21 mouse cellular contexts compared by ENCODE assay signal in the genomic region with DNA sequence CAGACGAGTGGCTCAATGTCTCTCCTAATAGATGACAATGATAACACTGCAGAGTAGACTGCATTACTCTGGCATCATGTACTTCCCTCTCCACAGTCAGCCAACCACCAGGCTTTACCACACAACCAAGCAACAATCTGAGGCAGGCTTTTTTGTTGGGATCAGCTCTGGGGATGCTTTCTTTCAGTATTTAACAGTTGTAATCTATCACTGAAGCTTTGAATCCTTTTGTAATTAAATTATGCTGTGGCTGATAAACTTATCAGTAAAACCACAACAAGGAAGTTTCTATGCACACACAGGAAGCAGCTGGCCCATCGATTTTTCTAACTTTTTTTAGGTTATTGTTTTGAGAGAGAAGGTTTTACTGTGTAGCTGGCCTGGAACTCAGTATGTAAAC. TPM values are rescaled to one million over a fixed set of nuclear protein-coding genes. Genes with fewer than 3 reads are reported as not detected.
A peak's percentile ranks its signal among the peaks of the same experiment; 100 is the strongest.
DNase-seq lines count a peak whose midpoint lies in the region; ATAC-seq and TF ChIP-seq lines count a peak whose summit lies in the region.
"Had no signal": no experiment of that assay in that cellular context is flagged by ENCODE, and none has a peak within 500 bp of the region (broad histone marks: within the 10 kb centered on the region; RNA-seq: fewer than 3 reads in every experiment).

No protein-coding gene starts in this region.

- no peak for TF ChIP-seq RAD21 in CH12.LX (IDR thresholded peaks at IDR 0.05; ENCODE audit: low read depth, low read length)

- DNase-seq in heart, adult 8-10 months (ENCODE audit: low spot score), result peak; percentile 10
- DNase-seq in CH12.LX (ENCODE audit: extremely low read depth), result peak; percentile 15
- no peak for DNase-seq in cerebellum, adult 11-12 months
- DNase-seq in right cerebral cortex, adult 2 months (ENCODE audit: low spot score in 2 of 2), result no peak
- no peak for DNase-seq in lung, postnatal 4 days
- DNase-seq: cerebellum, postnatal 10 days; embryo, embryonic 11 days; heart, postnatal 4 days; kidney, adult 11 months; kidney, postnatal 10 days; left cerebral cortex, postnatal 4 days; liver, postnatal 0 days; lung, postnatal 10 days; right cerebral cortex, adult 18-20 months; thymus, postnatal 25 days had no signal

- TF ChIP-seq EP300 in CH12.LX (IDR thresholded peaks at IDR 0.05; ENCODE audit: low read length), result no peak

- H3K9me3 ChIP-seq in heart, embryonic 12.5 days (replicated peaks), result no peaks in the 10 kb centered on the region
- H3K9me3 ChIP-seq in CH12.LX (replicated peaks; ENCODE audit: low read length), result no peaks in the 10 kb centered on the region
- H3K9me3 ChIP-seq: forebrain, embryonic 15.5 days had no signal

- H3K36me3 ChIP-seq in heart, embryonic 12.5 days, result peaks cover 46% of the 10 kb centered on the region
- peaks cover 33 to 61% of the 10 kb centered on the region in 2 experiments for H3K36me3 ChIP-seq in CH12.LX (replicated peaks in 1 of 2; ENCODE audit: control insufficient read depth in 1 of 2, insufficient read depth in 1 of 2, low read length in 1 of 2)

- no peak overlapping the region for H3K4me2 ChIP-seq in heart, embryonic 12.5 days
- no peak overlapping the region for H3K4me2 ChIP-seq in CH12.LX (ENCODE audit: insufficient read depth, low read depth, poor library complexity, severe bottlenecking)
- H3K4me2 ChIP-seq: forebrain, embryonic 15.5 days; midbrain, embryonic 11.5 days had no signal

- in situ Hi-C loops in CH12.LX (cut with MboI; ENCODE audit: low pct_ligation_motif_present, low pct_unique_long_range_greater_than_20kb, low sequenced_read_pairs), result no loop called here

- WGBS in heart, embryonic 12.5 days, result 57% methylated on average over 2 of the region's 2 CpGs

- no peak overlapping the region for H3K27ac ChIP-seq in heart, embryonic 12.5 days (ENCODE audit: poor library complexity, severe bottlenecking)
- H3K27ac ChIP-seq in CH12.LX (ENCODE audit: insufficient read depth, low read depth), result no peak overlapping the region
- H3K27ac ChIP-seq: forebrain, embryonic 15.5 days had no signal

- no peaks in the 10 kb centered on the region for H3K79me2 ChIP-seq in CH12.LX (replicated peaks; ENCODE audit: control insufficient read depth, extremely low read depth, insufficient read depth, poor library complexity, severe bottlenecking)

- TF ChIP-seq CTCF in CH12.LX (conservative IDR thresholded peaks at IDR 0.05 in 1 of 2, IDR thresholded peaks at IDR 0.05 in 1 of 2; ENCODE audit: low read depth in 2 of 2, low read length in 2 of 2), result no peak

- H3K27me3 ChIP-seq in heart, embryonic 12.5 days (replicated peaks), result no peaks in the 10 kb centered on the region
- no peaks in the 10 kb centered on the region for H3K27me3 ChIP-seq in CH12.LX (replicated peaks)
- H3K27me3 ChIP-seq: forebrain, embryonic 15.5 days had no signal

- TF ChIP-seq POLR2A in CH12.LX (IDR thresholded peaks at IDR 0.05; ENCODE audit: low read depth, low read length), result no peak

- H3K9ac ChIP-seq in heart, embryonic 12.5 days, result no peak overlapping the region
- no peak overlapping the region for H3K9ac ChIP-seq in CH12.LX (ENCODE audit: insufficient read depth, low read depth)
- H3K9ac ChIP-seq: forebrain, embryonic 15.5 days; liver, postnatal 0 days had no signal

- no peak for ATAC-seq in heart, embryonic 12.5 days (ENCODE audit: insufficient number of reproducible peaks, low FRiP score)
- peak; percentile 68 for ATAC-seq in granulocyte monocyte progenitor cell, adult 5-6 weeks (replicated peaks; ENCODE audit: poor library complexity, severe bottlenecking)
- peak; percentile 55; the same call in 1 of the 2 replicates for ATAC-seq in megakaryocyte-erythroid progenitor cell, adult 5-6 weeks (replicated peaks; ENCODE audit: low FRiP score, low TSS enrichment, poor library complexity, severe bottlenecking)
- ATAC-seq: forebrain, embryonic 15.5 days; hindbrain, embryonic 16.5 days; liver, postnatal 0 days had no signal

- dilution Hi-C loops in CH12.LX (cut with MboI; ENCODE audit: extremely low pct_ligation_motif_present, extremely low pct_unique_long_range_greater_than_20kb, low sequenced_read_pairs), result no loop called here

- no peaks in the 10 kb centered on the region for H3K4me1 ChIP-seq in heart, embryonic 12.5 days (replicated peaks)
- H3K4me1 ChIP-seq in CH12.LX (ENCODE audit: control insufficient read depth in 1 of 2, insufficient read depth in 2 of 2), result peaks cover 0 to 24% of the 10 kb centered on the region in 2 experiments; a peak in 2 of 4 replicates
- H3K4me1 ChIP-seq: forebrain, embryonic 15.5 days had no signal

- H3K4me3 ChIP-seq in heart, embryonic 12.5 days, result no peak overlapping the region
- H3K4me3 ChIP-seq in CH12.LX (replicated peaks in 1 of 3; ENCODE audit: low read depth in 2 of 3, low read length in 2 of 3, poor library complexity in 1 of 3), result no peak overlapping the region
- H3K4me3 ChIP-seq: forebrain, embryonic 15.5 days had no signal

TF ChIP-seq in CH12.LX, 34 proteins besides CTCF, POLR2A, EP300 and RAD21:
- TF ChIP-seq CHD1 (IDR thresholded peaks at IDR 0.05; ENCODE audit: low read depth, low read length), result no peak
- no peak for TF ChIP-seq SMC3 (IDR thresholded peaks at IDR 0.05; ENCODE audit: low read depth, low read length)
- TF ChIP-seq BHLHE40 (IDR thresholded peaks at IDR 0.05; ENCODE audit: low read depth, low read length), result no peak
- no peak for TF ChIP-seq IRF4 (IDR thresholded peaks at IDR 0.05; ENCODE audit: low read depth, low read length)
- TF ChIP-seq USF2 (conservative IDR thresholded peaks at IDR 0.05; ENCODE audit: low read depth, low read length), result no peak
- TF ChIP-seq MAX (IDR thresholded peaks at IDR 0.05; ENCODE audit: low read length), result no peak
- no peak for TF ChIP-seq NELFE (IDR thresholded peaks at IDR 0.05; ENCODE audit: low read depth, low read length)
- TF ChIP-seq JUN (IDR thresholded peaks at IDR 0.05; ENCODE audit: insufficient read depth, low read depth, low read length), result no peak
- no peak for TF ChIP-seq TCF12 (IDR thresholded peaks at IDR 0.05; ENCODE audit: low read depth, low read length)

RNA-seq across cellular contexts. Expression of a gene that starts 29.7 kb away (rescaled TPM):
- 10 to 100 TPM; 42.5 to 50.4 (median 43.5) TPM for total RNA-seq in heart, adult 8-10 months (2022)
- polyA plus RNA-seq in heart, embryonic 12.5 days (2016; fragmentation: Nextera tagmentation; extraction: Ambion mirVana), result 144 and 145 TPM in 2 replicates
- total RNA-seq in CH12.LX (2012; rRNA removed), result 52.1 and 57.3 TPM in 2 replicates
- 99.2 and 111 TPM in 2 replicates for total RNA-seq in CH12.LX (2014; rRNA removed)
- 66.0 and 71.3 TPM in 2 replicates for polyA plus RNA-seq in CH12.LX (2012; ENCODE audit: insufficient read length, low read depth)
- total RNA-seq in granulocyte monocyte progenitor cell, adult 5-6 weeks (2014; fragmentation: Nextera tagmentation), result 61.4 and 76.5 TPM in 2 replicates
- 51.9 and 56.2 TPM in 2 replicates for total RNA-seq in granulocyte monocyte progenitor cell, adult 5-6 weeks (2017)
- 27.0 and 29.3 TPM in 2 replicates for total RNA-seq in megakaryocyte-erythroid progenitor cell, adult 5-6 weeks (2014; fragmentation: Nextera tagmentation)
- total RNA-seq in megakaryocyte-erythroid progenitor cell, adult 5-6 weeks (2017), result 43.6 and 45.9 TPM in 2 replicates

RNA-seq across cellular contexts. Expression of a gene that starts 54.6 kb away (rescaled TPM):
- 10 to 100 TPM; 76.3 to 89.5 (median 80.4) TPM for total RNA-seq in heart, adult 8-10 months (2022)
- polyA plus RNA-seq in heart, embryonic 12.5 days (2016; fragmentation: Nextera tagmentation; extraction: Ambion mirVana), result 75.6 and 76.6 TPM in 2 replicates
- total RNA-seq in CH12.LX (2012; rRNA removed) (80.9 and 86.9 TPM in 2 replicates), CH12.LX (2014; rRNA removed) (71.4 and 78.5 TPM in 2 replicates)
- 109 and 125 TPM in 2 replicates for polyA plus RNA-seq in CH12.LX (2012; ENCODE audit: insufficient read length, low read depth)
- total RNA-seq in granulocyte monocyte progenitor cell, adult 5-6 weeks (2014; fragmentation: Nextera tagmentation), result 48.3 and 52.0 TPM in 2 replicates
- 67.8 and 71.6 TPM in 2 replicates for total RNA-seq in granulocyte monocyte progenitor cell, adult 5-6 weeks (2017)
- total RNA-seq in megakaryocyte-erythroid progenitor cell, adult 5-6 weeks (2014; fragmentation: Nextera tagmentation), result 58.3 and 58.5 TPM in 2 replicates
- 45.7 and 74.5 TPM in 2 replicates for total RNA-seq in megakaryocyte-erythroid progenitor cell, adult 5-6 weeks (2017)

RNA-seq across cellular contexts. Expression of a gene that starts 54.7 kb away (rescaled TPM):
- total RNA-seq in heart, adult 8-10 months (2022), result 1 to 10 TPM; 1.6 to 3.6 (median 3.3) TPM
- 2.5 and 3.0 TPM in 2 replicates for polyA plus RNA-seq in heart, embryonic 12.5 days (2016; fragmentation: Nextera tagmentation; extraction: Ambion mirVana)
- total RNA-seq in CH12.LX (2012; rRNA removed) (0.51 and 0.88 TPM in 2 replicates), CH12.LX (2014; rRNA removed) (1.3 and 1.4 TPM in 2 replicates)
- 0.69 and 1.00 TPM in 2 replicates for polyA plus RNA-seq in CH12.LX (2012; ENCODE audit: insufficient read length, low read depth)
- not detected in 2 replicates for total RNA-seq in granulocyte monocyte progenitor cell, adult 5-6 weeks (2014; fragmentation: Nextera tagmentation)
- total RNA-seq in granulocyte monocyte progenitor cell, adult 5-6 weeks (2017), result 0.65 TPM in 1 of 2 replicates, not detected in the other
- total RNA-seq in megakaryocyte-erythroid progenitor cell, adult 5-6 weeks (2014; fragmentation: Nextera tagmentation), result 0.22 and 2.0 TPM in 2 replicates
- 0.99 and 1.8 TPM in 2 replicates for total RNA-seq in megakaryocyte-erythroid progenitor cell, adult 5-6 weeks (2017)

Comparison
In these comparisons a context has a peak if more than half of its experiments do, and no peak if none do; other contexts are left out.
1. DNase-seq: peak in heart, adult 8-10 months (single experiment) and CH12.LX (single experiment); none in cerebellum, adult 11-12 months (single experiment), right cerebral cortex, adult 2 months (0 of 2) and lung, postnatal 4 days (0 of 2).